Mouse (Mus musculus) hindbrain, embryonic 14.5 days (tissue): ENCODE data around the gene Hsd3b7. TPM values are rescaled to one million over a fixed set of nuclear protein-coding genes. Genes with fewer than 3 reads are reported as not detected.
A peak's percentile ranks its signal among the peaks of the same experiment; 100 is the strongest.

ENCODE experiments used
- ATAC-seq: fragments of 200-750 bp; cut with Nextera tagmentation; 2 replicates; pipeline ENCODE4 v1.8.0; 2017; ENCODE audit warnings: moderate number of reproducible peaks, mild to moderate bottlenecking, moderate TSS enrichment, moderate library complexity; ENCODE audit not compliant: low FRiP score
- DNase-seq: peaks from one replicate; pipeline ENCODE4 v3.0.0-alpha.2; 2015; ENCODE audit warnings: low spot score
- H3K27ac ChIP-seq: fragments of 300-500 bp; sonication (generic); 2 replicates; pipeline ENCODE4 v1.5.1; 2014; ENCODE audit warnings: mild to moderate bottlenecking, moderate library complexity
- H3K27me3 ChIP-seq: fragments of 300-500 bp; sonication (generic); 2 replicates; pipeline ENCODE4 v1.6.1; 2014; ENCODE audit warnings: mild to moderate bottlenecking, low read length, mixed read lengths; ENCODE audit not compliant: control insufficient read depth, insufficient read depth
- H3K36me3 ChIP-seq: fragments of 300-500 bp; sonication (generic); replicated peaks from 2 replicates; pipeline ENCODE4 v1.6.1; 2014; ENCODE audit not compliant: control insufficient read depth, insufficient read depth
- H3K4me1 ChIP-seq: fragments of 300-500 bp; sonication (generic); replicated peaks from 2 replicates; pipeline ENCODE4 v1.6.1; 2014; ENCODE audit warnings: antibody characterized with exemption, low read length, mixed read lengths; ENCODE audit not compliant: control insufficient read depth, insufficient read depth
- H3K4me2 ChIP-seq: fragments of 300-500 bp; sonication (generic); replicated peaks from 2 replicates; pipeline ENCODE4 v1.6.1; 2014; ENCODE audit warnings: mild to moderate bottlenecking, moderate library complexity
- H3K4me3 ChIP-seq: fragments of 300-500 bp; sonication (generic); replicated peaks from 2 replicates; pipeline ENCODE4 v1.5.1; 2014; ENCODE audit warnings: mild to moderate bottlenecking, low read length
- H3K9ac ChIP-seq: fragments of 300-500 bp; sonication (generic); 2 replicates; pipeline ENCODE4 v1.6.1; 2014
- H3K9me3 ChIP-seq: fragments of 300-500 bp; sonication (generic); 2 replicates; pipeline ENCODE4 v1.6.1; 2016; ENCODE audit warnings: low read length; ENCODE audit not compliant: control insufficient read depth
- WGBS: fragments of 180-500 bp; shearing (Covaris S2); extraction: QIAGEN DNeasy Blood & Tissue Kit; methylation state at CpG from one replicate; pipeline ENCODE4 v1.1.7; 2014; 5-methylcytosine and 5-hydroxymethylcytosine counted together
- polyA plus RNA-seq: library from polyadenylated mRNA; unstranded; fragments of >200 nt; fragmentation: Nextera tagmentation; extraction: Ambion mirVana; gene quantifications from 2 replicates; pipeline ENCODE4 v1.2.1, GENCODE M21; 2014

Hsd3b7 gene
- polyA plus RNA-seq, 1 experiment from 2014 or later = 11.0 TPM

- Histone ChIP-seq H3K4me3 (peak overlapping the region; percentile 53), H3K9ac (peak overlapping the region; percentile 69)
- under 1% methylated on average over 45 of the region's 46 CpGs for WGBS
Measured at GRCm38 (mm10) chr7:127841340-127842000, 41.1 kb downstream of the Hsd3b7 start.

DNA sequence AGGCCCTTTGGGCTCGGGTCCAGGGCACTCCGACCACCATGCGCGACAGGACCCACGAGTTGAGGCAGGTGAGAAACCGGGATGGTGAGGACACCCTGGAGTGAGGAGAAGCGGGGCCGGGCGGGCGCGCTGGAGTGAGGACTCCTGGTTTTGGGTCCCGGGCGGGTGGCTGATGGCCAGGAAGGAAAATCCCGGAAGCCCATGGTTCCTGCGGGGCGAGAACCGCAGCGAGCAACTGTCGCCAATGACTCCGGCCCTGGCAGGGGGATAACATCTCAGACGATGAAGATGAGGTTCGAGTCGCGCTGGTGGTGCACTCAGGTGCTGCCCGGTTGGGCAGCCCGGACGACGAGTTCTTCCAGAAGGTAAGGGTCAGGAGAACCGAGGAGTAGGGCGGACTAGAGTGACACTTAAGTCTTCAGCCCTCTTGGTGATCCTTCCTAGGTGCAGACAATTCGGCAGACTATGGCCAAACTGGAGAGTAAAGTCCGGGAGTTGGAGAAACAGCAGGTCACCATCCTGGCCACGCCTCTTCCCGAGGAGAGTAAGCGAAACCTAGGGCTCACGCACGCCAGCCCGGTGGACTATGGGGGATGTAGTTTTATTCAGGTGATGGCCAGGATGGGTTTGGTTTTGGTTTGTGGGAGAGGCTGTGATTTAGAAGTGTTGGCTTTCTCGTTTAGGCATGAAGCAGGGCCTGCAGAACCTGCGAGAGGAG lies 41.8 kb downstream of the Hsd3b7 start:
- Histone ChIP-seq H3K4me3 (peak overlapping the region; percentile 53), H3K27ac (peak overlapping the region; percentile 88), H3K9ac (peak overlapping the region; percentile 69), H3K9me3 (no peaks in the 10 kb centered on the region), H3K27me3 (no peaks in the 10 kb centered on the region), H3K4me1 (no peaks in the 10 kb centered on the region; the same call in 1 of the 2 replicates), H3K4me2 (peak overlapping the region; percentile 95), H3K36me3 (no peaks in the 10 kb centered on the region)
- peak; percentile 28 for ATAC-seq
- WGBS = 1% methylated on average over 40 of the region's 40 CpGs
- DNase-seq = peak; percentile 70

More at GRCm38 (mm10) chr7:127841340-127842000, 41.1 kb downstream of the Hsd3b7 start:
- peak; percentile 92 for DNase-seq
- H3K9me3 ChIP-seq = no peaks in the 10 kb centered on the region
- H3K4me1 ChIP-seq = no peaks in the 10 kb centered on the region; the same call in 1 of the 2 replicates
- peak overlapping the region; percentile 88 for H3K27ac ChIP-seq
- ATAC-seq = peak; percentile 94
- H3K27me3 ChIP-seq = no peaks in the 10 kb centered on the region
- H3K36me3 ChIP-seq = no peaks in the 10 kb centered on the region
- H3K4me2 ChIP-seq = peak overlapping the region; percentile 95

- WGBS = 79% methylated on average over 6 of the region's 6 CpGs
Measured at GRCm38 (mm10) chr7:127849973-127850875, 49.8 kb downstream of the Hsd3b7 start.

GRCm38 (mm10) chr7:127850906-127851305 lies 50.5 kb downstream of the Hsd3b7 start:
- Histone ChIP-seq H3K27ac (no peak overlapping the region), H3K4me3 (no peak overlapping the region), H3K4me2 (no peak overlapping the region), H3K9ac (no peak overlapping the region), H3K4me1 (no peaks in the 10 kb centered on the region), H3K27me3 (no peaks in the 10 kb centered on the region), H3K9me3 (no peaks in the 10 kb centered on the region), H3K36me3 (no peaks in the 10 kb centered on the region)
- DNase-seq (no peak), ATAC-seq (no peak)
- 77% methylated on average over 5 of the region's 5 CpGs for WGBS

More at GRCm38 (mm10) chr7:127849973-127850875, 49.8 kb downstream of the Hsd3b7 start:
- no peak overlapping the region for H3K27ac ChIP-seq
- no peaks in the 10 kb centered on the region for H3K27me3 ChIP-seq
- H3K9me3 ChIP-seq = no peaks in the 10 kb centered on the region
- ATAC-seq (no peak), DNase-seq (no peak)
- no peak overlapping the region for H3K4me2 ChIP-seq
- no peaks in the 10 kb centered on the region for H3K4me1 ChIP-seq
- H3K4me3 ChIP-seq = no peak overlapping the region
- no peaks in the 10 kb centered on the region for H3K36me3 ChIP-seq
- no peak overlapping the region for H3K9ac ChIP-seq

Other genes with a start within 250 kb of the Hsd3b7 start
- gene Tmem265, start 239.2 kb upstream of the Hsd3b7 start, polyA plus RNA-seq = 7.1 and 10.3 TPM in 2 replicates
- gene Phkg2, start 227.3 kb upstream of the Hsd3b7 start, polyA plus RNA-seq = 53.5 and 64.3 TPM in 2 replicates
- 9.2 and 9.8 TPM in 2 replicates for gene Ccdc189, start 212.0 kb upstream of the Hsd3b7 start, polyA plus RNA-seq
- 37.4 and 40.6 TPM in 2 replicates for gene Rnf40, start 211.8 kb upstream of the Hsd3b7 start, polyA plus RNA-seq
- gene Zfp629, start 184.8 kb upstream of the Hsd3b7 start, polyA plus RNA-seq = 22.2 and 22.9 TPM in 2 replicates
- 50.2 and 57.4 TPM in 2 replicates for gene Bcl7c, start 91.7 kb upstream of the Hsd3b7 start, polyA plus RNA-seq
- gene Ctf1, start 87.9 kb upstream of the Hsd3b7 start, polyA plus RNA-seq = 3.1 and 4.2 TPM in 2 replicates
- 0.25 TPM in 1 of 2 replicates, not detected in the other for gene Ctf2, start 68.4 kb upstream of the Hsd3b7 start, polyA plus RNA-seq
- 5.6 and 6.9 TPM in 2 replicates for gene Fbxl19, start 56.1 kb upstream of the Hsd3b7 start, polyA plus RNA-seq
- gene Orai3, start 30.8 kb upstream of the Hsd3b7 start, polyA plus RNA-seq = 4.8 and 7.3 TPM in 2 replicates
- gene Setd1a, start 23.9 kb upstream of the Hsd3b7 start, polyA plus RNA-seq = 18.7 and 19.1 TPM in 2 replicates
- gene Gm49388, start 15.0 kb upstream of the Hsd3b7 start, polyA plus RNA-seq = not detected in 2 replicates
- gene Stx4a, start 23.7 kb downstream of the Hsd3b7 start, polyA plus RNA-seq = 9.6 and 10.6 TPM in 2 replicates
- gene Stx1b, start 23.9 kb downstream of the Hsd3b7 start, polyA plus RNA-seq = 59.7 and 66.2 TPM in 2 replicates
- gene Zfp646, start 75.6 kb downstream of the Hsd3b7 start, polyA plus RNA-seq = 11.6 and 12.3 TPM in 2 replicates
- 22.5 and 26.8 TPM in 2 replicates for gene Zfp668, start 76.2 kb downstream of the Hsd3b7 start, polyA plus RNA-seq
- 0.83 and 1.1 TPM in 2 replicates for gene Prss53, start 90.4 kb downstream of the Hsd3b7 start, polyA plus RNA-seq
- gene Gm21974, start 94.8 kb downstream of the Hsd3b7 start, polyA plus RNA-seq = not detected in 2 replicates
- gene Vkorc1, start 95.0 kb downstream of the Hsd3b7 start, polyA plus RNA-seq = 71.9 and 81.8 TPM in 2 replicates
- 65.5 and 69.2 TPM in 2 replicates for gene Bckdk, start 103.5 kb downstream of the Hsd3b7 start, polyA plus RNA-seq
- 42.1 and 46.0 TPM in 2 replicates for gene Kat8, start 111.9 kb downstream of the Hsd3b7 start, polyA plus RNA-seq
- 0.25 TPM in 2 replicates for gene Prss8, start 129.5 kb downstream of the Hsd3b7 start, polyA plus RNA-seq
- gene Prss36, start 146.1 kb downstream of the Hsd3b7 start, polyA plus RNA-seq = 13.1 and 14.2 TPM in 2 replicates
- 39.0 and 44.2 TPM in 2 replicates for gene Fus, start 166.9 kb downstream of the Hsd3b7 start, polyA plus RNA-seq
- 6.6 and 9.8 TPM in 2 replicates for gene Pycard, start 193.3 kb downstream of the Hsd3b7 start, polyA plus RNA-seq
- gene Trim72, start 203.3 kb downstream of the Hsd3b7 start, polyA plus RNA-seq = not detected in 2 replicates